Mouse (Mus musculus): Measurements from ENCODE around the gene Snx33. TPM values are rescaled to one million over a fixed set of nuclear protein-coding genes. Genes with fewer than 3 reads are reported as not detected.

The Snx33 gene
- polyA plus RNA-seq, 1 experiment from 2014 or later, result 9.2 TPM

DNA sequence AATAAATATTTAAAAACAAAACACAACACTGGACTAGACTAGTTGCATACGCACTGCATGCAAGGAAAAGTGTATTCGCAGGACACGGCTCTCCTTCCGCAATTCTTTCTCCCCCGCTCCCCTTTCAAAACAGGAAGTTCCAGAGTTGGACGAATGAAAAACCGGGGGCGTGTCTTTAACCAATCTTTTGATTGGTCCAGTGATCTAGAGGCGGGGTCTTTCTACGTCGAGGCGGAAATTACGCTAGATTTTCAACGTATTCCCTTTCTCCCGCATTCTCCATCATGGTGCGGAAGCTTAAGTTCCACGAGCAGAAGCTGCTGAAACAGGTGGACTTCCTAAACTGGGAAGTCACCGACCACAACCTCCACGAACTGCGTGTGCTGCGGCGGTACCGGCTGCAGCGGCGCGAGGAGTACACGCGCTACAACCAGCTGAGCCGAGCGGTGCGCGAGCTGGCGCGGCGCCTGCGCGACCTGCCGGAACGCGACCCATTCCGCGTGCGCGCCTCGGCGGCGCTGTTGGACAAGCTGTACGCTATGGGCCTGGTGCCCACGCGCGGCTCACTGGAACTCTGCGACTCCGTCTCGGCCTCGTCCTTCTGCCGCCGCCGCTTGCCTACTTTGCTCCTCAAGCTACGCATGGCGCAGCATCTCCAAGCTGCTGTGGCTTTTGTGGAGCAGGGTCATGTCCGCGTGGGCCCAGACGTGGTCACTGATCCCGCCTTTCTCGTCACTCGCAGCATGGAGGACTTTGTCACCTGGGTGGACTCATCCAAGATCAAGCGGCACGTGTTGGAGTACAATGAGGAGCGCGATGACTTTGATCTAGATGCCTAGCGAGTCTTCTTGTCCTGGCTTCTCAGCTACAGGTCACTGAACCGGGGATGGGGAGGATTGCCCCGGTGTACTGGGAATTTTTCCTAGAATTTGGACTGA lies 9.3 kb upstream of the Snx33 start, which contains the start of gene Imp3:
Gene Imp3 (plus strand): TSS at position 253 of the 938 bp plus-strand sequence.
- WGBS (ENCODE audit: missing documents), result under 1% methylated on average over 73 of the region's 73 CpGs
- H3K4me3 ChIP-seq (ENCODE audit: inconsistent target), result peak within 1 kb of the TSS; percentile 88
- H3K36me3 ChIP-seq (ENCODE audit: inconsistent target), result no peaks in the 10 kb centered on the region
- peaks cover 26% of the 10 kb centered on the region for H3K79me2 ChIP-seq (ENCODE audit: inconsistent target)
- peak within 1 kb of the TSS; percentile 48 for H3K27ac ChIP-seq

GRCm38 (mm10) chr9:56936861-56937222 lies 8.7 kb upstream of the Snx33 start:
- H3K36me3 ChIP-seq (ENCODE audit: inconsistent target), result no peaks in the 10 kb centered on the region
- H3K79me2 ChIP-seq (ENCODE audit: inconsistent target), result peaks cover 26% of the 10 kb centered on the region
- 13% methylated on average over 6 of the region's 6 CpGs for WGBS (ENCODE audit: missing documents)
- peak overlapping the region; percentile 22 for H3K27ac ChIP-seq
- peak overlapping the region; percentile 88 for H3K4me3 ChIP-seq (ENCODE audit: inconsistent target)

- H3K4me3 ChIP-seq (ENCODE audit: inconsistent target), result no peak overlapping the region
- H3K27ac ChIP-seq, result no peak overlapping the region
- no peaks in the 10 kb centered on the region for H3K36me3 ChIP-seq (ENCODE audit: inconsistent target)
- H3K79me2 ChIP-seq (ENCODE audit: inconsistent target), result peaks cover 11% of the 10 kb centered on the region; the same call in 1 of the 2 replicates
- WGBS (ENCODE audit: missing documents), result 83% methylated on average over 1 of the region's 1 CpGs
These were observed 2.4 kb upstream of the Snx33 start for GRCm38 (mm10) chr9:56930556-56930955.

DNA sequence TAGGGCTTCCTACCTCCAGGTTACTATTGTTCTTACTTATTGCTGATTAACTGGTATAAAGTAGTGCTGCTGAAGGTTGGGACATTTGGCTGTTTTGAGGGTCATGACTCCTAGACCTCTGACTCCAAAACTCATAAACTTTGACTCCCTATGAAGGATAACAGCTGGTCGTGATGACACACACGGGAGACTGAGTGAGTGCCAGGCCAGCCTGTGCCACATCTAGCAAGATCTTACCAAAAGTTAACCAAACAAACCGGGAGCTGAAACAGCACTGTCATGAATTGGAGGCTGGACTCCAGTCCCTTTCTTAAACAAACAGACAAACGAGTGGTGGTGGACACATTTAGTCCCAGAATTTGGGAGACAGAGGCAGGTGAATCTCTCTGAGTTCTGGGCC lies 1.3 kb upstream of the Snx33 start:
- H3K79me2 ChIP-seq (ENCODE audit: inconsistent target), result peaks cover 16% of the 10 kb centered on the region; the same call in 1 of the 2 replicates
- no peaks in the 10 kb centered on the region for H3K36me3 ChIP-seq (ENCODE audit: inconsistent target)
- no peak overlapping the region for H3K27ac ChIP-seq
- 96% methylated on average over 4 of the region's 4 CpGs for WGBS (ENCODE audit: missing documents)
- H3K4me3 ChIP-seq (ENCODE audit: inconsistent target), result no peak overlapping the region

DNA sequence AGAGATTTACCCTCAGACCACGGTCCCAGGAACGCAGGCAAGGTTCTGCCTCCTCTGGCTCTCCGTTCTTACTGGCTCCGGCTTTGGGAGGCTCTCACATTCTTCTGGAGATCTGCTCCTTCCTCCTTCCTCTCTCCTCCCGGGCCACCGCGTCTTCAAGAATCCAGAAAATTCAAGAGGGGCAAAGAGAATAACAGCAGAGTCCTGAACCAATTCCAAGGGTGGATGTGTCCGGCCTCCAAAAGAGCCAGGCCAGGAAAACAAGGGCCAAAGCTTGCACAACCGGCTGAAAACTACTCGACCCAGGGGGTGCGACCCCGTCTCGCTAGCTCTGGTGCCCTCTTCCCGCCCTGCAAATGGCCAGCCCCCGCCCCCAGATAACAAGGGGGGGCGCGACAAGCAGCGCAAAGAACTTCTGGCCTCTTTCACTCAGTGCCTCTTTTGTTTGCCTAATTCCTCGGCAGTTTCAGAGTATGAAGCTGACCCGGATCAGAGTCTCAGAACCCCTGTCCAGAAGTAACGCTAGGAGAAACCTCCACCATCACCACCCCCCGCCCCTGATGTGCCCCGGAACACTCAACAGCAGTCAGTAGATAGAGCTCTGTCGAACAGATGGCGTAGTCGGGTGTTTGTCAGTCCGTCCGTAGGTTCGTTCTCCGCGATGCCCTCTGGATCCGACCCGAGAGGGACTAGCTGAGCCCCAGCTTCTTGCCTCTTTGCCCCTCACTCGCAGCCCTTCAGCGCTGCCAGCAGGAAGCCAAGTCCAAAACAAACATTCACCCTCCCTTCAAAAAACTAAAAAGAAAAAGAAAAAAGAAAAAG lies 769 bp downstream of the Snx33 start:
- H3K36me3 ChIP-seq (ENCODE audit: inconsistent target), result peaks cover under 1% of the 10 kb centered on the region; the same call in 1 of the 2 replicates
- peak overlapping the region; percentile 79 for H3K4me3 ChIP-seq (ENCODE audit: inconsistent target)
- H3K27ac ChIP-seq, result peak overlapping the region; percentile 49
- WGBS (ENCODE audit: missing documents), result 10% methylated on average over 31 of the region's 35 CpGs
- peaks cover 29% of the 10 kb centered on the region; the same call in 1 of the 2 replicates for H3K79me2 ChIP-seq (ENCODE audit: inconsistent target)

GRCm38 (mm10) chr9:56926387-56926786 lies 1.8 kb downstream of the Snx33 start:
- H3K79me2 ChIP-seq (ENCODE audit: inconsistent target), result peaks cover 29% of the 10 kb centered on the region; the same call in 1 of the 2 replicates
- 97% methylated on average over 10 of the region's 10 CpGs for WGBS (ENCODE audit: missing documents)
- no peak overlapping the region for H3K27ac ChIP-seq
- H3K4me3 ChIP-seq (ENCODE audit: inconsistent target), result no peak overlapping the region
- H3K36me3 ChIP-seq (ENCODE audit: inconsistent target), result peaks cover 11% of the 10 kb centered on the region; the same call in 1 of the 2 replicates

GRCm38 (mm10) chr9:56926025-56926360 lies 2.2 kb downstream of the Snx33 start:
- Histone ChIP-seq H3K27ac (no peak overlapping the region), H3K79me2 (ENCODE audit: inconsistent target) (peaks cover 29% of the 10 kb centered on the region; the same call in 1 of the 2 replicates), H3K4me3 (ENCODE audit: inconsistent target) (no peak overlapping the region), H3K36me3 (ENCODE audit: inconsistent target) (peaks cover 14% of the 10 kb centered on the region; the same call in 1 of the 2 replicates)
- WGBS (ENCODE audit: missing documents), result 94% methylated on average over 10 of the region's 10 CpGs

DNA sequence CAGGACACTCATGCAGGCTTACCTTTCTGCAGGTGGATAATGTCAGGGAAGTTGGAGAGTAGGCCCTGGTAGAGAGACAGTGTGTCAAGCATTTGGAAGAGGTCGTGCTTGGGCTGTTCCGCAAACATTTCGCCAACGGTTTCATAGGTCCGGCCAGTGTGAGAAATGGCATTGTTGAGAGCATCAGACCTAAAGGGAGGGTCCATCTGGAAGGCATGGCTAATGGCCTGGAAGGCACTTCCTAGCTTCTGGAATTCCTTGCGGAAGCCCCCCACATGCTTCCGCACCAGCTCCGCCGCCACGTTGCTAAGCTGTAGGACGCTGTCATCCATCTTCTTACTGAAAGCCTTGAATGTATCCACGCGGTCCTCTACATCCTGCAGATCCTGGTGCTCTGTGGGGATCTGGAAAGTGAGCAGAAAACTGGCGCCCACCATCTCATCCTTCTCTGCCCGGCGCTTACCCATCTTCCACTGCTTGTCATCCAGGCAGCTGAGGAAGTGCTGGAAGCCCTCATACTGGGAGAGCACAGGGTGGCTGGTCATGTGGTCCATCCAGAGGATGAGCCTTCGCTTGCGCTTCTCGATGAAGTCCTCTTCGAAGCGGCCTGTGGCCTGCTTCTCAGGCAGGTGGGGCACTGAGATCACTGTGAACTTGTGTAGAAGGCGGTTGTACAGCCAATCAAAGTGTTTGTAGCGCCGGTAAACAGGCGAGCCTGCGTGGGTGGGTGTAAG lies 2.7 kb downstream of the Snx33 start:
- WGBS (ENCODE audit: missing documents), result 96% methylated on average over 26 of the region's 26 CpGs
- Histone ChIP-seq H3K79me2 (ENCODE audit: inconsistent target) (peaks cover 29% of the 10 kb centered on the region; the same call in 1 of the 2 replicates), H3K4me3 (ENCODE audit: inconsistent target) (no peak overlapping the region), H3K36me3 (ENCODE audit: inconsistent target) (peaks cover 14% of the 10 kb centered on the region; the same call in 1 of the 2 replicates), H3K27ac (peak overlapping the region; percentile 57; the same call in 1 of the 2 replicates)

GRCm38 (mm10) chr9:56924651-56925027 lies 3.5 kb downstream of the Snx33 start:
- H3K4me3 ChIP-seq (ENCODE audit: inconsistent target), result no peak overlapping the region
- 20% methylated on average over 7 of the region's 7 CpGs for WGBS (ENCODE audit: missing documents)
- H3K27ac ChIP-seq, result peak overlapping the region; percentile 57
- H3K36me3 ChIP-seq (ENCODE audit: inconsistent target), result peaks cover 20% of the 10 kb centered on the region; the same call in 1 of the 2 replicates
- peaks cover 29% of the 10 kb centered on the region; the same call in 1 of the 2 replicates for H3K79me2 ChIP-seq (ENCODE audit: inconsistent target)

- H3K79me2 ChIP-seq (ENCODE audit: inconsistent target), result peaks cover 29% of the 10 kb centered on the region; the same call in 1 of the 2 replicates
- H3K4me3 ChIP-seq (ENCODE audit: inconsistent target), result no peak overlapping the region
- WGBS (ENCODE audit: missing documents), result 76% methylated on average over 8 of the region's 8 CpGs
- H3K36me3 ChIP-seq (ENCODE audit: inconsistent target), result peaks cover 22% of the 10 kb centered on the region; the same call in 1 of the 2 replicates
- peak overlapping the region; percentile 57 for H3K27ac ChIP-seq
These were observed 4.1 kb downstream of the Snx33 start for GRCm38 (mm10) chr9:56923841-56924650.

GRCm38 (mm10) chr9:56922746-56923145 lies 5.4 kb downstream of the Snx33 start:
- H3K27ac ChIP-seq, result no peak overlapping the region
- no peak overlapping the region for H3K4me3 ChIP-seq (ENCODE audit: inconsistent target)
- H3K36me3 ChIP-seq (ENCODE audit: inconsistent target), result peaks cover 33% of the 10 kb centered on the region
- WGBS (ENCODE audit: missing documents), result 76% methylated on average over 4 of the region's 4 CpGs
- peaks cover 29% of the 10 kb centered on the region; the same call in 1 of the 2 replicates for H3K79me2 ChIP-seq (ENCODE audit: inconsistent target)

GRCm38 (mm10) chr9:56918466-56918865 lies 9.7 kb downstream of the Snx33 start:
- H3K36me3 ChIP-seq (ENCODE audit: inconsistent target), result peaks cover 39% of the 10 kb centered on the region
- H3K27ac ChIP-seq, result no peak overlapping the region
- peaks cover 5% of the 10 kb centered on the region; the same call in 1 of the 2 replicates for H3K79me2 ChIP-seq (ENCODE audit: inconsistent target)
- H3K4me3 ChIP-seq (ENCODE audit: inconsistent target), result no peak overlapping the region
- WGBS (ENCODE audit: missing documents), result 96% methylated on average over 13 of the region's 13 CpGs

GRCm38 (mm10) chr9:56917131-56917530 lies 11.0 kb downstream of the Snx33 start:
- Histone ChIP-seq H3K36me3 (ENCODE audit: inconsistent target) (peaks cover 36% of the 10 kb centered on the region), H3K79me2 (ENCODE audit: inconsistent target) (no peaks in the 10 kb centered on the region; the same call in 1 of the 2 replicates), H3K4me3 (ENCODE audit: inconsistent target) (no peak overlapping the region), H3K27ac (no peak overlapping the region)
- 83% methylated on average over 2 of the region's 2 CpGs for WGBS (ENCODE audit: missing documents)
